Mouse (Mus musculus) spleen, postnatal 14 days (tissue): ENCODE results near the gene Cln3.
A peak's percentile ranks its signal among the peaks of the same experiment; 100 is the strongest.

Source experiments
- DNase-seq, 2 experiments: peaks; one replicate each; pipeline ENCODE4 v3.0.0; 2021 to 2022; ENCODE audit warnings: low spot score in 2 of 2

The Cln3 gene

DNA sequence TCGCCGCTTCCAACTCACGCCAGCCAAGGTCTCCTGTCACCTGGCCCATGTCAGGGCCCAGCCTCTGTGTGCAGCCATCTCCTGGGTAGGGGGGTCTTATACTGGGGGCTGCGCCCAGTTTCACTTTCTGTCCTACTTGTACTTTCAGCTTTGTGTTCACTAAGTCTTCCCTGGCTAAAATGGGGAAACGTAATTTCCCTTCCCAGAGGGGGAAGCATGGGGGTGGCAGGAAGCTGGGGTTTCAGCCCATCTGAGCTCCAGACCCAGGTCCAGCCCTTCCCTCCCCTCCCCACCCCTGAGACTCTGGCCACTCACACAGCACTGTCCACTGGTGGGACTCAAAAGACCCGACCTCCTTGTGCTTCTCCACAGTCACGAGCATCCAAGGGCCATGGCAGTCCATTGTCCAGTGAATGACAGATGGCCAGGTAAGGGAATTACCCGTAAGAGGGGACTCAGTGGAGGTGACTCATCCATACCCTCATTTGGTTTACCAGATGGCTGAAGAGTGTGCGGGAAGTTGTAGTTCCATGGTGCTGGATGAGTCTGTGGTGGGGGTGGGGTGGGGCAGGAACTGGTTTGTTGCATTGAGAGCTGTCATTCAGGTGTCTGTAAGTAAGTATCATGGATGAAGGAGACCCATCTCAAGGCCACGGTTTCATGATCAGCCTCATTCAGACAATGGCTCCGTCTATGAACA, 9.4 kb upstream of the Cln3 start, which contains the start of gene Il27:
Il27 (minus strand) TSS at position 80 of the 700 bp plus-strand sequence.
- no peak for DNase-seq

DNA sequence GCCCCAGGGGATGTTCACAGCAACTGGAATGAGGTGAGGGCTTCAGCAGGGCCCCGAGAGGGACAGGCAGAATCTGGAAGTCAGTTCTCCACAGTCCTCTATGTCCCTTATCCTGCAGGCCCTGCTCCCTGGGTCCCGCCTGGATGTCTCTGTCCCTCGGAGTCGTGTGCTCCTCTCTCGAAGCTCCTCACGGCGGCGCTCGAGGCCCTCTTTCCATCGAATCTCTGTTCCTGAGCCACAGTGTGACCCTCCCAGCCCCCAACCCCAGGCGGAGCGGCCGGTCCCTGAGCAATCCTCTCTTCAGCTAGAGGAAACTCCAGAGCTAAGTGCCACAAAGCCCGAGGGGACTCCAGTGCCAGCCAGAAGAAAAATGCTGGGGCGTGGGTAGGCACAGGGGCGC, 2.2 kb upstream of the Cln3 start:
- DNase-seq: no peak

DNA sequence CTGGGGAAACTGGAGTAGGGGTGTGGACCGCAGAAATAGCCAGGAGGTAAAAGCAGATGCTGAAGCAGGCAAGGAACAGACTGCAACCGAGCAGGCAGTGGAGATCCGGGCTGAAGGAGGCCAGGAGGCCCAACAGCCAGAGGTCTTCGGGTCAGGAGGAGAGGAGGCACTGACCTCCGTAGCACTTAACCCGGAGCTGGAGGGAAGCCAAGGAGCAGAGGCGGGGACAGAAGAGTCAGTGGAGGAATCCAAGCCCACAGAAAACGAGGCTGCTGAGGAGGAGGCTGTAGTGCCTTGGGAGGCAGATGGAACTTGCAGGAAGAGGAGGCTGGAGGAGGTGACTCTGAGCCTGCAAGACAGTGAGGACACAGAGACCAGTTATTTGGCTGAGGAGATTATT, 1.2 kb upstream of the Cln3 start:
- no peak for DNase-seq

DNA sequence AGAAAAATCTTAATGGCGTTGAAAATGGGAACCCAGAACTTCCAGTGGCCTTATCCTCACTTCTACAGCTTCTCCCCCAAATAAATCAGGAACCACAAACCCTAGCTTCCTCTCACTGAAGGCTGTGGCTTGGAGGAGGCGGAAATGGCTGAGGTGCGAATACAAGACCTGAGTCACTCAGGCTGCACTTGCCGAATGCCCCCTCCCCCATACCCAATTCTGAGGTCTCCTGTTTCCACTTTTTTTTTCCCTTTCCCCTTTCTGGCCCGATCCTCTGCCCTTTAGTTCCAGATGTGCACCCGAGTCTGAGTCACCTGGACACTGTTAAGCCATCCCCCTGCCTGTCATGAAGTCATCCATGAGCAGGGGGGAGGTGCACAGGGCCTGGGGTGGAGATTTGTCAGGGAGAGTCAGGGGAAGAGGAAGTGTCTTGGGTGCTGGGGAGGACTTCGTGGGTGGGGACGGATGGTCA, 1.1 kb downstream of the Cln3 start, which contains the start of gene Apobr:
Apobr (plus strand) TSS at position 437 of the 472 bp plus-strand sequence.
- DNase-seq: no peak

DNA sequence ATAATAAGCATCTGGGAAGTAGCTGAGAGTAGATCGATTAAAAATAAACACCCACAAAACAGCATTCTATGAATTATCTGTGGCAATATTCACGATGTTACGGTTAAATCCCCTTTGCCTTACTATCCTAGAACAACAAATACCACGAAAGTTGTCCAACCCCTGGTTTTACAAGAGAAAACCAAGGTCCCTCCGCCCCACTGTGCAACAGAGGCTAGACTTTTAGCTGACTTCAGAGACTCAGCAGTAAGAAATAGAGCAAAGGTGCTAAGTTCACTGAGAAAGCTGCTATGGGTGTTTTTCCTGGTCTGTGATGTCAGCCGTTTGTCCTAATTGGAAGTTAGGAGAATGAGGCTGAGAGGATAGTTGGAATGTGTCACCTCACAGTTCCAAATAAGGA, 1.9 kb downstream of the Cln3 start:
- no peak for DNase-seq

DNA sequence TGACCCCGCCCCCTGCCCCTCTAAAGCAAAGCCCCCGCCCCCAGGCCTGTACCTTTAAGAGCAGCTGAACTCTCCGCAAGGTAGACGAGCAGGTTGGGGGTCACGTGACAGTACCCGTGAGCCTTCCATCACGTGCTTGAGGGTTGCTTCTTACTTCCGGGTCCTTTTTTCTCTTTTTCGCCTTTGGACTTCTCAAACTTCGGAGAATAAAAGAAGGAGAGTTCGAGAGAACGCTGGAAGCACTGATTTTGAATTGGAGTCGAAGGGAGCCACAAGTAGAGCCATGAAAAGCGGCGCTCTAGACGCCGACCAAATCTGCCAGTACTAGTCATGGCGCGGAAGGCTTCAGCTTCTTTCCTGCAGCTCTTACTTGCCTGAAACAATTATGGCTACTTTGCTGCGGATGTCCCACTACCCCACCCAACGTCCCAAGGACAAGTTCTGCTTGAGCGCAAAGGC, 2.3 kb downstream of the Cln3 start:
- peak; percentile 42 to 59 for DNase-seq

DNA sequence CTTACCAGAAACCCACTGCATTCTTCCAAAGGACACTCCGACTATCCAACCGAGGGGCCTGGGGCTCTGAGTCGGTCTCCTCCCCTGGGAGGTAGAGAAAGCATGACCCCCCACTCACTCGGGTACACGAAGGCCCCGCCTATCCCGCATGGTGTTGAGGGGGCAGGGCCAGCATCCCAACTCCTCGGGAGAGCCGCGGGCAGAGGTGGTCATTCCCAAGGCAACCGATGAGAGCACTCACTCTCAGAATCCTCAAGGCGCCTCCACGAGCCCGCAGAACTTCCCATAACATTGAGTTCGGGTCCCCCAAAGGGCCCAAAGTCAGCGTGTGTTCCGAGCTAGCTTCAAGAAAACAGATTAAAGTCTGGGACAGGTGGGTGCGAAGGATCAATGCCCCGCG, 2.9 kb downstream of the Cln3 start:
- no peak for DNase-seq

DNA sequence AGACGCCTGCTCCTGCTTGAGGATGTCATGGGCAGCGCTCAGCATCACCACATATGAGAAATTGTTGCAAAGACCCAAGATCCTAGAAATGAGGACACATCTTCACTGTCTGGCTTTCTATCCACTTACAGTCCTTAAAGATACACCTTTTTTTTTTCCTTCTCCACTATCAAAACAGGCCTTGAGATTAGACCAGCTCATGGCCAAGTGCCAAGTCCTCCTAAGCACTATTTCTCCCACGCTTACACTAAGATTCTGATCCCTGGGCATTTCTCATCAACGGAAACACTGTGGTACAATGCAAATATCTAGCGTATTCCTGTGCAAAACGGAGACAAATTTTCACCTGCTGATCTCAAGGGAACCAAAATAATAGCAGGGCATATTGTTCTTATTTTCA, 4.0 kb downstream of the Cln3 start:
- DNase-seq: no peak

DNA sequence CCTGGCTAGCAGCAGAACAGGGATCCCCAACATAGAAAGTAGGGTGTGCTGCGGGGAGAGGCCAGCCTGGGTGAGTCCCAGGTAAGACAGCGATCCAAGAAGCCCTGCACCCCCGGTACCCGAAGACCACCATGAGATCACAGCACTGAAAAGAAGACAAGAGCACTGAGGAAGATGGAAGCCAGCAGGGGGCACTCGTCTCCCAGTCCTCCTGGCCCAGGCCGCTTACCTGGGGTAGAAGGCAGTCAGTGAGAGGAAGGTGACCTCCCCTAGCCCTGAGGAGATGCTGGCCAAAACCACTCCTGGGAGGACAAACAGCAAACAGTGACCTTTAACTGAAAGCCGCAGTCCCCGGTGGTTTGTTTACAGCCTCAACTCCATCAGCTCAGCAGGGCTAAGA, 6.4 kb downstream of the Cln3 start:
- peak in 1 of 2 experiments; percentile 36 for DNase-seq

DNA sequence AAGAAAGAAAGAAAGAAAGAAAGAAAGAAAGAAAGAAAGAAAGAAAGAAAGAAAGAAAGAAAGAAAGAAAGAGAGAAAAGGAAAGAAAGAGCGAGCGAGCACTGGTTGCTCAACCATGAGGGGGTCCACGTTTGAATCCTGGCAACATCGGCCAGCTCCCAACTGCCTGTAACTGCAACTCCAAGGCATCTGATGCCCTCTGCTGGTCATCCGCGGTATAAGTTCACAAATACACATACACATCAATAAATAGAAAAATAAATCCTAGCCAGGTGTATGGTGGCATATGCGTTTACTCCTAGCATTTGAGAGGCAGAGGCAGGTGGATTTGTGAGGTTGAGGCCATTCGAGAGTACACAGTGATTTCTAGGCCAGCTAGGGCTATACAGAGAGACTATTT, 8.7 kb downstream of the Cln3 start:
- DNase-seq: peak; percentile 32 to 63

DNA sequence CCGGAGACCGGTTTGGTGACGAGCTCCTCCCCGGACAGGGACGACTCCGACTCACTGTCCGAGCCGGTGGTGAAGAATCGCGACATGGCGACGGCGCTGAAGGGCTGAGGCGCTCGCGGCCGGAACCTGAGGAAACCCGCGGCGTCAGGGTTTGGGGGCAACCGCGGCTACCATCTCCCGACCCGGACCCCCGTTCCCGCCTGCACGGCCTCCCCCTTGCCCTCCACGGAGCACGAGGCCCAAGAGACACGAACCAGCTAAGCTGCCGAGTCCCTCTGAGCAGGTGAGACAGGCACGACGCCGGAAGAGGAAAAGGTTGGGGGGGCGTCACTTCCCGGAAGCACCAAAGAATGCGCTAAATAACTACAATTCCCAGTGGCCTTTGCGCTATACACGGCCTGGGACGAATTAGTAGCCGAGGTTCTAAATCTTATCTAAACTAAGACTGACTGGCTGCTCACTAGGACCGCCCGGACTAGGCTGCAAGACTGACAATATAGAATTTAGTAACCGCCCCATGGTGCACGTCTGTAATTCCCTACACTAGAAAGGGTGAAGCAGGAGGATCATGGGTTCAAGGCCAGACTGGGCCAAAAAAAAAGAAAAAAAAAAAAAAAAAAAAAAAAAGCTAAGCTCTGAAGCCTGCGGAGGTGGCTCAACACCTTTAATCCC, 19.4 kb downstream of the Cln3 start, which contains the start of gene Eif3c:
Eif3c (minus strand) TSS at position 318 of the 672 bp plus-strand sequence.
- peak; percentile 62 to 73 for DNase-seq

DNA sequence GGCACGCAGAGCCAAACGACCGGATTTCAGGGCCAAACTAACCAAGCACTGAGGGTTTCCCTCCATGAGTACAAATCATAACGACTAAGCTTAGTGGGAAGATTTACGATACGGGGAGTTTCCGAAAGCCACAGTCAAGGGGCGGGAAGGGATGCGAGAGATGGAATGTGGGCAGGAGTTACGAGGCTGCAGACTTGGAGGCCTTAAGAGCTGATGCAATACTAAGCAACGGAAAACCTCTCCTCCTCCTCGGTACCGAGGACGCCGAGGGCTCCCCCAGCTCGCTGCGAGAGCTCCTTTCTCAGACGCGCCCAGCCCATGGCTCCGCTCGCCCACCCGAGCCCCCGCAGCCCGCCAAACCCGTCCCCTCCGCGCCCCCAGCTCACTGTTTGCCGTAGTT, 19.9 kb downstream of the Cln3 start:
- DNase-seq: no peak

DNA sequence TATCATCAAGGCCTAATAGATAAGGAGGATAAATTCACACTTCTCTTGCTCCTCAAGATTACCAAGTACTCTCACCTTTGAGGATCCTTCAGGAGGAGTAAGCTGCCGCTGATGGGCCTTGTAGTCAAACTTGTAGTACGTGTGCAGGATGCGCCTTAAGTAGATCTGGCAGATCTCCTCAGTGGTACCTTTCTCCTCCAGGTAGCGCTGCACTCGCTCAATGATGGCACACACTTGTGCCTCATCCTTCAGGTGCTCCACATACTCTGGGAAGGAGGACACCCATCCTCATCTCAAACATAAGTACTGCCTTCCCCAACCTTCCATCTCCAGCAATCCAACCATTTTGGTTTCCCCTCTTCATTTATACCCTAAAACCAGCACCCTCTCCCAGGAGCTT, 29.0 kb downstream of the Cln3 start:
- DNase-seq: no peak

DNA sequence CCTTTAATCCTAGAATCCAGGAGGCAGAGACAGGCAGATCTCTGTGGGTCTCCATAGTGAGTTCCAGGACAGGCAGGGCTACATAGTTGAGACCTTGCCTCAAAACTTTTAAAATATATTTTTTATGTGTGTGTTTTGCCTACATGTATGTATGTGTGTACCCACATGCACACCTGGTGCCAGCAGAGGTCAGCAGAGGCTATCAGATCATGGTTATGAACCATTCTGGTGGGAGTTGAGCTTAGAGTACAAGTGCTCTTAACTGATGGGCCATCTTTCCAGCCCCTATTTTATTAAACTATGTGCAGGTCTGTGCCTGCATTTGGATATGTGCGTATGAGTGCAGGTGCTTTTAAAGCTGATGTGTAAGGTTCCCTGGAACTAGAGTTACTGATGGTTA, 30.8 kb downstream of the Cln3 start:
- DNase-seq: no peak

DNA sequence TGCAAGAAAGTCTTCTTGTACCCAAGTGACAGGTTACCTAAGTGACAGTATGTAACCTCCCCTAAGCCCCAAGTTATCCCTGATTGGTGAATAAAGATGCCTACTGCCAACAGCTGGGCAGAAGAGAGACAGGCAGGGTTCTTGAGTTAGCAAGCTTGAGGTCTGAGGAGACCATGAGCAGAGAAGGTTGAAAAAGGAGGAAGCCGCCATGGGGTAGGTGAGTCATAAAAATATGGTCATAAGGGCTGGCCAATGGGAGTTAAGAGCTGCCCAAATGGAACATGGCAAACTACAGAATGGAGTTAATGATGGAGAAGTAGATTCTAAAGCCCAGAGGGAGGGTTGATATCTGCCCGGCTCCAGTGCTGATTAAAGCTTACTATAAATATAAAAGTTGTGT, 40.0 kb downstream of the Cln3 start:
- no peak for DNase-seq

DNA sequence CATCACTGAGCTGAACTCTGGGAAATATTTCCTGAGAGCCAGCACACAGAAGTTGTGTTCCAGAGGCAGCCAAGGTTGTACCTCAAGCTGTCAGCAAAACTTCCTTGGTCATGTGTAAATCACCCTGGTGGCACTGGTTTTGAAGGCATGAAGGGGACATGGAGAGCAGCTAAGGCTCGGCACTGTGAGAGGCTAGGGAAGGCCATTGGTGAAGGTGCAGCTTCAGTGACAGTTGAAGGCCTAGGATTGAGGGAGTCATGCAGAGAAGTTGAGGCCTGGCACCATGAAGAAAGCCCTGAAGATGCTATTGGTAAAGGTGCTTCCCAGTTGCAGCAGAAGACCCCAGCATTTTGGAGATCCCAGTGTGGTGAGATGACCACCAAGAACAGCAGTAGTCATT, 44.0 kb downstream of the Cln3 start:
- no peak for DNase-seq

DNA sequence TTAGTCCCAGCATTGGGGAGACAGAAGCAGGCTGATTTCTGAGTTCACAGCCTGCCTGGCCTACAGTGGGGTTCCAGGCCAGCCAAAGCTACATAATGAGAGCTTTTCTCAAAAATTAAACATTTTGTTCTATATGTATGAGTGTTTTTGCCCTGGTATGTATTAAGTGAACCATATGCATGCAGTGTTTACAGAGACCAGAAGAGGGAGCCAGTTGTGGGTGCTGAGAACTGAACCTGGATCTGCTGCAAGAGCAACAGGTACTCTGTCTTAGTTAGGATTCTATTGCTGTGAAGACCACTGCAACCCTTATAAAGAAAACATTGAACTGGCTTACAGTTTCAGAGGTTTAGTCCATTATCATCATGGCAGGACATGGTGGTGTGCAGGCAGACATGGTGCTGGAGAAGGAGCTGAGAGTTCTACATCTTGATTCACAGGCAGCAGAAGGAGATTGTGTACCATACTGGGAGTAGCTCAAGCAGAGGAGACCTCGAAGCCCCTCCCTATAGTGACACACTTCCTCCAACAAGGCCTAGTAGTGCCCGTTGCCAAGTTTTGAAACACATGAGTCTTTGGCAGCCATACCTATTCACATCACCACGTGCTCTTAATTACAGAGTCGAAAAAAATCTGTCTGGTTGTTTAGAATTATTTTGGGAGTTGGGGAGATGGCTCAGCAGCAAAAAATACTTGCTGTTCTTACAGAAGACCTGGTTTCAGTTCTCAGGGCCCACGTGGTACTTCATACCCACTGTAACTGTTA, 47.6 kb downstream of the Cln3 start:
- no peak for DNase-seq

DNA sequence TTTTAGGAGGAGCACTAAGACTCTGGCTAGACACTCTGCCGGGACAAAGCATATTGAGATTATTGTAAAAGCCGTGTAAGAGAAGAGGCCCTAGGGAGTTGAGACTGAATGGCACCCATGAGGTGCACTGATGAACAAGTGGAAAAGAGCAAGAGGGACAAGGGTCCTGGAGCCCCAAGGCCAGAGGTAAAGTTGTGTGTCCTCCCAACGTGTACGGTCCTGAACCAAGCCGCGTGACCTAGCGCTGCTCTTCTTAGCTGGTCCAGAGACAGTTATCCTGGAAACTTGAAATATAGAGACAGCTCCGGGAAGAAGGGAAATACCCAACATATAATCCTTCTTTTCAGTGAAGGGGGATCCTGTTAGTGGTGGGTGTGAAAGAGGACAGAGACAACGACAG, 49.2 kb downstream of the Cln3 start:
- DNase-seq: no peak

DNA sequence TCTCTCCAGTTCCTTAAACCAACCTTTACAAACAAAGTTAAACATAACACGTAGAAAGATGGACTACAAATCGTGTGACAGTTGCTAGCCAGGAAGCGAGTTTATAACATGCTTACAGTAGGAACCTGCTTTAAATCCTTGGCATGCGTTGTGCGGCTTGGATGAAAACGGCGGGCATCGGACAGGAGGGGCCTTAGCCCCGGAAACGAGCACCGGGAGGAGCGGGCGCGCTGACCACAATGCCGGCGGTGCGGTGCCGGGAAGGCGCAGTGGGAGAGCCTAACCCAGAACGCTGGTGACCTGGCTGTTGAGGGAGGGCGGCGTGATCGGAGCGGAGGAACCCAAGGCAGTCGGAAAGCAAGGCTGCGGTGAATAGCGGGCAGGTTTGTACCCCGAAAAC, 49.9 kb downstream of the Cln3 start:
- no peak for DNase-seq

DNA sequence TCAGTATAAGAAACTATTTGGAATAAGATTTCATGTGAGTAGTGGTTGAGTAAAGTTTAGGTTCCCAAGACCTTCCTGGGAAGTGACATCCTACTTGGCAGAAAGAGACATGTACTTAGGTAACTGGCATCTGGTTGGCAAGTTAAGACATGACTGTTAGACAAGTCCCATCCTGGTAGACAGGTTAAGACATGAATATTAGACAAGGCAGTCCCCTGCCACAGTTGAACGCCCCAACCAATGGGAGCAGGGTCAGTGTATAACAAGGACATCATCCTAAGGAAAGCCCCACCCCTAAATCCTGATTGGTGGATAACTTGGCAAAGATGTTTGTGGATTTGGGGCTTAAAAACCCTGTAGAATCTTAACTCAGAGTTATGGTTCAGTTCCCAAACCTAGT, 52.2 kb downstream of the Cln3 start:
- DNase-seq: no peak

DNA sequence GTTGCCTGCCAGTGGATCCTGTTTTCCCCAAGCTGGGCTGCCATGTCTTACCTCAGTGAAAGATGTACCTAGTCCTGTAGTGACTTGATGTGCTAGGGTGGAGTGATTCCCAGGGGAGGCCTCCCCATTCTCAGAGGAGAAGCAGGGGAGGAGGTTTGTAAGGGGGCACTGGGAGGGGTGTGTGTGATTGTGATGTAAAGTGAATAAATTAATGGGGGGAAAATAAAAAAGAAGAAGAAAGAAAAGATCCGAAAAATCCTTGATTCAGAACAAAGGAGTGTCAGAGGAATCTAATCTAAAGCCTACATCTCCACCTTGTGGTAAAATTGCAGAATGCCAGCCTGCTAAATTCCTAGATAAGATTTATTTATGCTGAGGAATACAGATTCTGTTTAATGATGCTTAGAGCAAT, 57.4 kb downstream of the Cln3 start:
- no peak for DNase-seq

DNA sequence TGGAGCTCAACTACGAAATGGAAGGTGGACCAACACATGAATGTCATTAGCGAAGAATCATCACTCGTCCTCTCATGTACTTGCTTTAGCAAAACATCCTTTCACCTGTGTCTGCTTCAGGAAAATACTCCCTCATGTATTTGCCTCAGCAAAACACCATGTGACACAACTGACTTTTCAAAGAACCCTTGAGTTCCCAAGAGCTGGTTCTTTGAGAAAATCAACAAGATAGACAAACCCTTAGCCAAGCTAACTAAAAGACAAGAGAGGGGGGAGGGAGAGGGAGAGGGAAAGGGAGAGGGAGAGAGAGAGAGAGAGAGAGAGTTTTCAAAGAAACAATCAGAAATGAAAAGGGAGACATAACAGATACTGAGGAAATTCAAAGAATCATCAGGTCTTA, 62.3 kb downstream of the Cln3 start:
- DNase-seq: no peak
